Mouse (Mus musculus) left cerebral cortex, postnatal 14 days (tissue): ENCODE data around the gene Ntng1. TPM values are rescaled to one million over a fixed set of nuclear protein-coding genes. Genes with fewer than 3 reads are reported as not detected.

Source experiments
- DNase-seq, 2 experiments: peaks; one replicate each; pipeline ENCODE4 v3.0.0; 2021 to 2022; ENCODE audit warnings: low spot score in 2 of 2, mixed read lengths in 1 of 2
- intact Hi-C: fragments of 180-260 bp; cut with DNase I; formaldehyde crosslinking; loops from one replicate; pipeline ENCODE4 v1.15.1; 2025
- total RNA-seq, 2 experiments: library from RNA; stranded (reverse); gene quantifications; 2 replicates each; pipeline ENCODE4 v1.2.3; 2021

Gene Ntng1
- total RNA-seq, 2 experiments from 2014 or later = 21.6 to 29.4 TPM

DNA sequence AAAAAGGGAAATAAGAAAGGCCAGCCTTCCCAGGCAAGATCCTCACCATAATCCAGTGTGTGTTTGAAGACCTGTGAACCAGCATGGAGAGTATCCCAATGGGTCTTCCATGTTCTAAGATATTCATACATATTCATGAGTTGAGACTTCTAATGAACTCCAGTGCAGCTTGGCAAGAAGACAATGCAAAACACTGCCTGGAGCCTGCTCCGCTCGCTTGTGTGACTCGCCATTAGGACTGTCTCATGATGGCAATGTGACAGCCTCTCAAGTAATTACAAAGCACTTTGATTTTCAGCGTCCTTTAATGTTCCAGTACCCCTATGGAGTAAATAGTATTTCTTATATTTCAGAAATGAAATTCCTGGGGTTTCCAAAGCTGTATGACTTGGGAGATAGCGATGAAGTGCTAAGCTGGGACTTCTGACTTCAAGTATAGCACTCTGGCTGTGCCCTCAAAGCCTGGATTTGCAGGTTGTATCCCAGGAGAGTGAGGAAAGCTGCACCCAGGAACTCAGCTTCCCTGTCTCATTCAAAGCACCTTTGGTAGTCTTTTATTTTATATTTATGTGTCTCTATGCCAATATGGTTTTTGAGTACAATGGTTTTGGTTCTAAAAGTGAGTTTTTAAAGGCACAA, 412.1 kb downstream of the Ntng1 start:
- intact Hi-C loops = loop anchor here (10.0 kb wide), 1 partner anchor 207 kb away; no protein-coding TSS in a partner anchor
- DNase-seq = peak in 1 of 2 experiments; percentile 6

Other genes with a start within 250 kb of the Ntng1 start
- 10 to 100 TPM; 19.4 to 21.0 TPM for gene Prmt6, start 107.0 kb upstream of the Ntng1 start, total RNA-seq